Mouse (Mus musculus) ES-Bruce4 (cell line): ENCODE results near the gene Specc1.

ENCODE experiments used
- CTCF ChIP-seq: IDR thresholded peaks from one replicate; pipeline ENCODE4 v1.8.1; 2011; ENCODE audit warnings: low read depth, low read length
- POLR2A ChIP-seq: IDR thresholded peaks from one replicate; pipeline ENCODE4 v1.8.1; 2011; ENCODE audit warnings: low read length; ENCODE audit not compliant: insufficient read depth

DNA sequence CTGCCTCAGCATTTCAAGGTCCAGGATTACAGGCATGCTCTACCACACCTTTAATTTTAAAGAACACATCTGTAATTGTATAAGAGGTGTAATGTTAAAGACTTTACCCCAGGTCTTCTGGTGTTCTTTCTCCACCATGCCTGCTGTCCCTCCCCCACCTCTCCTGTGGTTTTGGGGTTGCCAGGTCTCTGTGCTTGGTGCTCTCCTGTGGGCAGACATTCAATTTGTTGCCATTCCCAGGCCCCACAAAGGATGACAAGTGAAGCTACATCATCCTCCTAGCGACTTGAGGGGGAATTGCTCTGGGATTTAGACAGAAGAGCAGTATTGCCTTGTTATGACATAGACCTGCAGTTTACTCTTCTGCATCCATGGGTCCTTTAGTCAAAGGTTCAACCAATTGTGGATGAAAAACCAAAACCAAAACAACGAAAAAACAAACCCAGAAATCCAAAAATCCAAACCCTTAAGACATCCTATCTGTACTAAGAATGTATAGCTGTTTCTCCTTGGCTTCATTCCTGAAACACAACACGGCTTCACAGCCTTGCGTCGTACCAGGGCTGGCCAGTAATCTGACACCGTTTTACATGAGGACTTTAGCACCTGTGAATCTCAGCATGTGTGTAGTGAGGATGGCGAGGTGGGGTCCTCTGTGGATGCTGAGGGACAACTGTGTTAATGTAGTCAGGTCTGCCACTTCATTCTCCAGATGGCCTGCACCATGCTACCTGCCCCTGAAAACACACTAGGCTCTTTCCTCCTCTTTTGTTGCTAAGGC, 15.1 kb downstream of the Specc1 start:
- no peak for TF ChIP-seq POLR2A
- TF ChIP-seq CTCF = no peak
